Mouse (Mus musculus) G1E (cell line): ENCODE results near the gene Alpl. TPM values are rescaled to one million over a fixed set of nuclear protein-coding genes. Genes with fewer than 3 reads are reported as not detected.

Experiments used
- ATAC-seq: 2 replicates; pipeline ENCODE4 v1.8.0; 2016; ENCODE audit warnings: mild to moderate bottlenecking; ENCODE audit not compliant: insufficient number of reproducible peaks, poor library complexity, low FRiP score, severe bottlenecking; ENCODE audit errors: extremely low read depth
- DNase-seq: peaks from one replicate; pipeline ENCODE4 v3.0.0; 2012; ENCODE audit warnings: low spot score
- H3K27me3 ChIP-seq: 2 replicates; pipeline ENCODE4 v1.6.1; 2012; ENCODE audit warnings: mild to moderate bottlenecking, low read length, inconsistent platforms; ENCODE audit not compliant: insufficient read depth
- H3K36me3 ChIP-seq: replicated peaks from 2 replicates; pipeline ENCODE3; 2012; ENCODE audit warnings: mild to moderate bottlenecking, inconsistent platforms
- H3K4me1 ChIP-seq: 2 replicates; pipeline ENCODE4 v1.6.1; 2012; ENCODE audit warnings: low read depth, low read length, inconsistent platforms, mixed read lengths; ENCODE audit not compliant: insufficient read depth
- H3K4me3 ChIP-seq: 2 replicates; pipeline ENCODE4 v1.5.1; 2012; ENCODE audit warnings: low read depth, mild to moderate bottlenecking, inconsistent platforms, low read length, moderate library complexity, mixed read lengths
- H3K9me3 ChIP-seq: replicated peaks from 2 replicates; pipeline ENCODE4 v1.6.1; 2012; ENCODE audit warnings: inconsistent platforms
- CTCF ChIP-seq: IDR thresholded peaks from 2 replicates; pipeline ENCODE4 v1.5.1; 2012; ENCODE audit warnings: low read depth, low read length, inconsistent platforms, mixed read lengths
- GATA1 ChIP-seq: IDR thresholded peaks from 2 replicates; pipeline ENCODE4 v1.6.1; 2012; ENCODE audit warnings: borderline replicate concordance, low read length, inconsistent platforms, mixed read lengths
- GATA2 ChIP-seq: IDR thresholded peaks from 2 replicates; pipeline ENCODE4 v1.6.1; 2012; ENCODE audit warnings: low read depth, low read length, inconsistent platforms, borderline replicate concordance
- POLR2AphosphoS5 ChIP-seq: IDR thresholded peaks from 2 replicates; pipeline ENCODE4 v1.6.1; 2012; ENCODE audit warnings: low read depth, low read length, inconsistent platforms; ENCODE audit not compliant: insufficient replicate concordance
- TAL1 ChIP-seq: conservative IDR thresholded peaks from 2 replicates; pipeline ENCODE4 v1.6.1; 2012; ENCODE audit warnings: low read depth, low read length, inconsistent platforms, mixed read lengths
- polyA plus RNA-seq: library from polyadenylated mRNA; stranded (reverse); fragments of >175 nt; gene quantifications from 2 replicates; pipeline ENCODE4 v1.2.3, GENCODE M21; 2012
- total RNA-seq, 2 experiments: library from RNA; stranded (forward) in 1 of 2; stranded (reverse) in 1 of 2; fragments of 200-1000 nt in 1 of 2; fragments of >200 nt in 1 of 2; fragmentation: Nextera tagmentation in 1 of 2; gene quantifications; 2 replicates each; pipeline ENCODE4 v1.2.3; 2014 to 2017

The Alpl gene
- total and polyA plus RNA-seq, 3 experiments: not detected

DNA sequence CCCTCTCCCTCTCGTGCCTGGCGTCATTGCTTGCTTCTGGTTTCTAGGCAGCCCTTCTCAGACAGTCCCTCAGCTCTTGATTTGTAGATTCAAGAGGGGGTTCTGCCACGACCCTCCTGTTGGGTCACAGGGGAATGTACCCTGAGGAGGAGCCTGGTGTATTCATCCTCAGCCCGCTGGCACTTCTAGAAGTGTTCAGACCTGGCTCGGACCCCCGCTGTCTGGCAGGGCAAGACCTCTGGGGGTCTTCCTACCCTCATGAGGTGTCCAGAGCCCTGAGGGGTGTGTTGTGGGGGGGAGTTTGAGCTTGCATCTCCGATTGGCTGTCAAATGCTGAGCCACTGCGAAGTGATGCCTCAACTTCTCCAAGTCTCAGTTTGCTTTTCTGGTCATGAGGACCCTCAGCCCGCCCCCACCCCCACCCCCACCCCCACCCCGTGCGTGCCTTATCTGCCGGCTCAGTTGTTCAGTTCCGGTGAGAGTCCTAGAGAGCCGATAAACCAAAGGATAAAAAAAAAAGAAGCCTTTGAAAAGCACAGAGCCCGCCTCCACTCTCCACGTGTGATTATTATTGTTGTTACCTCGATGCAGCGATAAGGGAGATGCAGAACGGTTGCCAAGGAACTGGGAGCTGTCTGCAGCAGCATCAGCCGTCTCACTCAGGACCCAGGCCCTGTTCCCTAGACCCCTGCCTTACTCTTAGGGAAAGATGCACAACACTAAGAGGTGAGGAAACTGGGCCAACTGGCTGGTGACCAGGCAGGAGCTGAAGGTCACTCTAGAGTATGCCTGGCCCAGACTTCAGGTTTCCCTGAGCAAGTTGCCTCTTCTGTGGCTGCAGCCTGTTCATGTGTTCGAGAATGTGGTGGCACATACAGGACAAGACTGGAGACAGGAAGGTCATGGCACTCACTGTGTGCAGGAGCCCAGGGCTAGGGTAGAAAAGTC lies 96.6 kb downstream of the Alpl start:
- Histone ChIP-seq H3K27me3 (peaks cover 2% of the 10 kb centered on the region; the same call in 1 of the 2 replicates), H3K9me3 (no peaks in the 10 kb centered on the region), H3K36me3 (no peaks in the 10 kb centered on the region), H3K4me3 (no peak overlapping the region), H3K4me1 (no peaks in the 10 kb centered on the region)
- ATAC-seq (no peak), DNase-seq (no peak)
- TF ChIP-seq POLR2AphosphoS5: no peak
- no peak for TF ChIP-seq GATA2
- no peak for TF ChIP-seq GATA1
- no peak for TF ChIP-seq CTCF
- no peak for TF ChIP-seq TAL1

- ATAC-seq (no peak), DNase-seq (no peak)
- Histone ChIP-seq H3K4me3 (no peak overlapping the region), H3K36me3 (no peaks in the 10 kb centered on the region), H3K27me3 (peaks cover 3% of the 10 kb centered on the region; the same call in 1 of the 2 replicates), H3K4me1 (no peaks in the 10 kb centered on the region), H3K9me3 (no peaks in the 10 kb centered on the region)
- TF ChIP-seq CTCF (no peak), TAL1 (no peak), GATA2 (no peak), POLR2AphosphoS5 (no peak), GATA1 (no peak)
Measured at GRCm38 (mm10) chr4:137698076-137698985, 97.9 kb downstream of the Alpl start.

GRCm38 (mm10) chr4:137697156-137697885 lies 98.9 kb downstream of the Alpl start:
- no peaks in the 10 kb centered on the region for H3K9me3 ChIP-seq
- no peak for ATAC-seq
- no peak overlapping the region for H3K4me3 ChIP-seq
- H3K36me3 ChIP-seq: no peaks in the 10 kb centered on the region
- no peaks in the 10 kb centered on the region for H3K4me1 ChIP-seq
- H3K27me3 ChIP-seq: peaks cover 2% of the 10 kb centered on the region; the same call in 1 of the 2 replicates
- TF ChIP-seq GATA1: no peak
- no peak for TF ChIP-seq GATA2
- no peak for TF ChIP-seq POLR2AphosphoS5
- no peak for TF ChIP-seq TAL1
- no peak for TF ChIP-seq CTCF
- DNase-seq: no peak

- Histone ChIP-seq H3K36me3 (no peaks in the 10 kb centered on the region), H3K4me1 (no peaks in the 10 kb centered on the region), H3K4me3 (no peak overlapping the region), H3K27me3 (peaks cover 2% of the 10 kb centered on the region; the same call in 1 of the 2 replicates), H3K9me3 (no peaks in the 10 kb centered on the region)
- no peak for TF ChIP-seq POLR2AphosphoS5
- no peak for TF ChIP-seq GATA2
- TF ChIP-seq CTCF: no peak
- TF ChIP-seq GATA1: no peak
- no peak for TF ChIP-seq TAL1
- DNase-seq: no peak
- ATAC-seq: no peak
Measured at GRCm38 (mm10) chr4:137695900-137696299, 100.3 kb downstream of the Alpl start.

DNA sequence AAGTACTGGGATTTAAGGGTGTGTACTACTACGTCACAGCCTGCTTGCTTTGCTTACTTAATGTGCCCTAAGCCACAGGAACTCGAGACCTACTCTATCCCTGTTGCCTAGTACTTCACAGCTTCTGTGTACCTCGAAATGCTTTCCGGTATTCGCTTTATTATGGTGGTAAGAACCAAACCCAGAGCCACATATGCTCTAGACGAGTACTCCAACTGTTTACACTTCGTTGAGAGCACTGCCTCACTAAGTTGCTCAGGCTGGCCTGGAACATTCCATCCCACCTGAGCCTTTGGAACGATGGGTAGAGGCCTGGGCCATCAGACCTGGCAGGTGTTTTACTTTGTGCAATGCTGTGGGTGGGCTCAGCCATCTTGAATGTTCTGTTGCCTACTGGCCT lies 100.9 kb downstream of the Alpl start:
- Histone ChIP-seq H3K4me1 (no peaks in the 10 kb centered on the region), H3K4me3 (no peak overlapping the region), H3K27me3 (peaks cover 2% of the 10 kb centered on the region; the same call in 1 of the 2 replicates), H3K36me3 (no peaks in the 10 kb centered on the region), H3K9me3 (no peaks in the 10 kb centered on the region)
- ATAC-seq: no peak
- no peak for TF ChIP-seq CTCF
- TF ChIP-seq GATA2: no peak
- no peak for TF ChIP-seq POLR2AphosphoS5
- no peak for TF ChIP-seq TAL1
- TF ChIP-seq GATA1: no peak
- no peak for DNase-seq
